Mouse (Mus musculus) olfactory bulb, adult 2 months (tissue): Measurements from ENCODE around the gene Lrrc27.

Experiments
- CTCF ChIP-seq: fragments of 200-500 bp; IDR thresholded peaks from 2 replicates; pipeline ENCODE4 v1.5.1; 2012; ENCODE audit warnings: low read depth, mild to moderate bottlenecking, low read length, moderate library complexity; ENCODE audit not compliant: insufficient read depth
- POLR2A ChIP-seq: fragments of 200-500 bp; IDR thresholded peaks from 2 replicates; pipeline ENCODE4 v1.6.1; 2012; ENCODE audit warnings: mild to moderate bottlenecking, low read depth, low read length, moderate library complexity; ENCODE audit not compliant: insufficient read depth

DNA sequence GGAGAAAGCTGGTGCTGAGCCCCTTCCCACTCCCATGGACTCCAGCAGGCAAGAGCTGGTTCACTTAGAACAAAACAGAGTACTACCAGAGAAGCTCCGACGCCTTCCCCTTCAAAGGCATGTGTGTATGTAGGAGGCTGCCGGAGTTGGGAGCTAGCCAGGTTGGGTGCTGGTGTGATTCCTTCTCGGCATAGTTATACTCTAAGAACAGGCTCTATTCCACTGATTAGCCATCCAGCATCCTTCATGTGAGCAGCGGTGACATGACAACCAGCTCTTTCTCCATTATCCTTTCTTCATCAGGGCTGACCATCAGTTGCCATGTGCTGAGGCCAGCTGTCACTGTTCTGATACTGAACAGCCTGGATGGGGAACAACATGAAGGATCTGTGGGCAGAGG is 59.1 kb downstream of the Lrrc27 start:
- TF ChIP-seq CTCF (no peak), POLR2A (no peak)
